Mouse (Mus musculus) spleen, adult 2 months (tissue): ENCODE measurements around the gene Anln.
A peak's percentile ranks its signal among the peaks of the same experiment; 100 is the strongest.

Experiments
- CTCF ChIP-seq: fragments of 200-500 bp; IDR thresholded peaks from 2 replicates; pipeline ENCODE4 v1.5.1; 2011; ENCODE audit warnings: mild to moderate bottlenecking, inconsistent platforms; ENCODE audit not compliant: insufficient read depth, insufficient read length, insufficient replicate concordance; ENCODE audit errors: extremely low read depth
- POLR2A ChIP-seq: fragments of 200-500 bp; IDR thresholded peaks from 2 replicates; pipeline ENCODE4 v1.6.1; 2011; ENCODE audit warnings: low read depth, low read length, inconsistent platforms

DNA sequence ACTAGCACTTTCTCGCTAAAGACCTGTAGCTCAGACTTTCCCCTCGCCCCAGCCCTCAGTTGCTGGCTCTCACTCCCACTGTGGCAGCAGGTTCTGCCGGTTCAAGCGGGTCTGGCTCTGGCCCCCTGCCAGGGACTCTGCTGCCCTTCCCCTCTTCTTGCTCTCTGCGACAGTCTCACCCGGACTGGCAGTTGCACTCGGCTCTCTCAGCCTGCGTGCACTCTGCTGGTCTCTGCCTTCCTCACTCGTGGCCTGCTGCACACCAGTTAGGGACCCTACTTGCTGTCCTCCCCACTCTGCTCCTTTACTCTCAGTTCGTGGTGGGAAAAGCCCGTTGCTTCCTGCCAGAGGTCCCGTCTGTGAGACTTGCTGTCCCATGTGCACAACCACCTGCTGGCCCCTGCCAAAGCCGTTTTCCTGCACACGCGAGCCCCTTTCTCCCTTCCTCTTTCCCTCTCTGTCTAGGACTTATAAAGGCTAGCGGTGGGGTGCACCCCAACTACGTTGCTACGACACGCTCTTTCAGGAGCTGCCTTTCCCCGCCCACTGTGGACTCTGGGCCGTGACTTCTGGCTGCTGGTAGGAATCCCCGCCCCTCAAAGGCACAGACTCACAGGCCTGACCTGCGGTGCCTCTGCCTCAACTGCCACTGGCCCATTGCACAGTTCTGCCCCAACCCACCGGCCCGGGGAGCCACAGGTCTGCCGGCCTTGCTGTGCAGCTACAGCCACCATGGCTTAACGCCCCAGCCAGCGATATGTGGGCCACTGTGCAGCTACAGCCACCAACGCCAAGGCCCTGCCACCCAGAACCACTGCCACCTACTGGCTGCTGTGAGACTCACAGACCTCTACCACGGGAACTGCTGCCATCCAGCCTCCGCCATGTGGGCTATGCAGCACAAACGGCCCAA is 61.3 kb downstream of the Anln start:
- TF ChIP-seq CTCF (peak; percentile 92), POLR2A (peak; percentile 38)
